Mouse (Mus musculus) lung, adult 2 months (tissue): ENCODE data around the gene Mast1.

ENCODE experiments used
- CTCF ChIP-seq: fragments of 200-500 bp; IDR thresholded peaks from 2 replicates; pipeline ENCODE4 v1.5.1; 2011; ENCODE audit warnings: mild to moderate bottlenecking, low read length, control low read depth; ENCODE audit not compliant: insufficient read depth
- POLR2A ChIP-seq: fragments of 200-500 bp; IDR thresholded peaks from 2 replicates; pipeline ENCODE4 v1.6.1; 2011; ENCODE audit warnings: low read depth, mild to moderate bottlenecking, control low read depth, low read length, borderline replicate concordance; ENCODE audit errors: extremely low read depth

DNA sequence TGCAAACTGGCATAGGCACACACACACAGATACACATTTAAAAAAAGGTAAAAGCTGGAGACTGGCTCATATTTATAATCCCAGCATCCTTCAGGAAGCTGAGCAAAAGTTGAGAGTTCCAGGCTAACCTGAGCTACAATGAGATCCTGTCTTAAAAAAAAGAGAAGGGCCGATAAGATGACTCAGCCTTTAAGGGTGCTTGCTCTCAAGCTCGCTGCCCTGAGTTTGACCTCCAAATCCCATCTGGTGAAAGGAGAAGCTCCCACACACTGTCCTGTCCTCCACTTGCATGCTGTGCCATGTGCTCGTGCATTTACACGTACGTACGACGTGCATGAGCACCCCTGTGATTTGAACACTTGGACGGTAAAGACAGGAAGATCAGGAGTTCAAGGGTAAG is 29.7 kb downstream of the Mast1 start:
- TF ChIP-seq POLR2A (no peak), CTCF (no peak)
